Mouse (Mus musculus) embryonic fibroblast, embryonic 13.5 days (primary cell): ENCODE data around the gene Ak4.

ENCODE experiments used
- CTCF ChIP-seq: IDR thresholded peaks from 2 replicates; pipeline ENCODE4 v1.5.1; 2011; ENCODE audit warnings: mild to moderate bottlenecking, control low read depth, low read length, moderate library complexity, borderline replicate concordance; ENCODE audit not compliant: insufficient read depth
- POLR2A ChIP-seq: IDR thresholded peaks from 2 replicates; pipeline ENCODE4 v1.6.1; 2011; ENCODE audit warnings: low read depth, mild to moderate bottlenecking, control low read depth, low read length, moderate library complexity

GRCm38 (mm10) chr4:101425666-101426065, 6.6 kb downstream of the Ak4 start:
- TF ChIP-seq POLR2A (no peak), CTCF (no peak)
